Mouse (Mus musculus): Measurements from ENCODE around the gene Hebp1. TPM values are rescaled to one million over a fixed set of nuclear protein-coding genes. Genes with fewer than 3 reads are reported as not detected.

Gene Hebp1
- polyA plus RNA-seq, 1 experiment from 2014 or later: 4.1 TPM

DNA sequence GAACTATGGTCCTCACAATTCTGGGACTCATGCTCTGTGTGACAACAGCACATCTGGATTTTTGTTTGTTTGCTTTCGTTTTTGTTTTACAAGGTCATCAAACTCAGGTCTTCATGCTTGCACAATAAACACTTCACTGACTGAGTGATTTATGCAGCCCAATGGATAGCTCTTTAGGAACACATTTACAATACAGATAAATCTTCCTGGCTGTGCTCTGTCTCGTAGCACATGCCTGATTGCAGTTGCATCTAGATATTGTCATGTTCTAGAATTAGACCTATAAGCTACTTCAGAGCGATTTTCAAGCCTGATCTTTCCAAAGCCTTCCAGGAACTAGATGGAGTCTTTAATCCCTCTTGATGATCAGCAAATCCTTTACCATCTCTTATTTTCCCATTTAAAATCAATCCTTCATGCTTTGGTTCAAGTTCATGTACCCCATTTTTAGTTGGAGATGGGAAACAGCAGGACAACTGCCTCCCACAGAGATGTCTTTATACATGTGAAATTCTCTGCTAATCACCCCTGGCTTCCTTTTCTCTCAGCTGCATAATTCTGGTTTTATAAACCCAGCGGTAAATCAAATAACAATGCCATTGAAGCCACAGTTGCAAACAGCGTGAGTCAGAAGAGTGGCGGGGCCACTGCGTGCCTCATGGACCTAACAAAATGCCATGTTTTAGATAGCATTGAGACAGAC is 85.3 kb downstream of the Hebp1 start:
- no peaks in the 10 kb centered on the region for H3K36me3 ChIP-seq (ENCODE audit: control insufficient read depth, insufficient read depth, low read length)
- peaks cover 2% of the 10 kb centered on the region; the same call in 1 of the 2 replicates for H3K4me1 ChIP-seq (replicated peaks; ENCODE audit: control insufficient read depth, insufficient read depth, low read length)
- no peak overlapping the region for H3K4me2 ChIP-seq (replicated peaks; ENCODE audit: low read depth, low read length)
- H3K9me3 ChIP-seq (ENCODE audit: control insufficient read depth, low read length): no peaks in the 10 kb centered on the region
- 18% methylated on average over 7 of the region's 7 CpGs for WGBS
- H3K9ac ChIP-seq (ENCODE audit: low read depth, low read length): no peak overlapping the region
- peak; percentile 52 for DNase-seq (ENCODE audit: low spot score)
- no peak overlapping the region for H3K4me3 ChIP-seq (ENCODE audit: low read depth, low read length)
- no peaks in the 10 kb centered on the region; the same call in 1 of the 2 replicates for H3K27me3 ChIP-seq (ENCODE audit: control insufficient read depth, insufficient read depth, low read length)
- no peak overlapping the region for H3K27ac ChIP-seq (ENCODE audit: low read depth, low read length)
- ATAC-seq (ENCODE audit: low FRiP score): peak; percentile 75

DNA sequence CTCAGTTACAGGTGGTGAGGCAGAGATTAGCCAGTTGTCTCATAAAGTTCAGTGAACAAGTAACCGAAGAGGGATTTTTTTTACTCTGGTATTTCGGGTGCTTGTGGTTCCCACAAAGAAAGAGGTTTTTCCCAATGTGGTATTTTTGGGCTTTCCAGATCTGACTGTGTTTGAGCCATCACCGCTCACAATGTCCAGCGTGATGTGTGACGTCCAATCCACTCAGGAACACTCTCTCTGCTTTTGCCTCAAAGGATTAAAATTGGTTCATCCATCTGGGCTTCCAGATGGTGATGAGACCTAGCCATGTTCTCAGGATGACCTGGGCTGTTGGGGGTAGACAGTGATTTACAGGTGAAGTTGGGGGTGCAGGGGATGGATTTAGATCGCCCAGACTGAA is 90.8 kb downstream of the Hebp1 start:
- Histone ChIP-seq H3K27ac (ENCODE audit: low read depth, low read length) (no peak overlapping the region), H3K4me2 (replicated peaks; ENCODE audit: low read depth, low read length) (no peak overlapping the region), H3K4me1 (replicated peaks; ENCODE audit: control insufficient read depth, insufficient read depth, low read length) (no peaks in the 10 kb centered on the region; the same call in 1 of the 2 replicates), H3K36me3 (ENCODE audit: control insufficient read depth, insufficient read depth, low read length) (no peaks in the 10 kb centered on the region), H3K9me3 (ENCODE audit: control insufficient read depth, low read length) (no peaks in the 10 kb centered on the region), H3K27me3 (ENCODE audit: control insufficient read depth, insufficient read depth, low read length) (peaks cover 3% of the 10 kb centered on the region; the same call in 1 of the 2 replicates), H3K9ac (ENCODE audit: low read depth, low read length) (no peak overlapping the region), H3K4me3 (ENCODE audit: low read depth, low read length) (no peak overlapping the region)
- no peak for ATAC-seq (ENCODE audit: low FRiP score)
- 91% methylated on average over 6 of the region's 6 CpGs for WGBS
- no peak for DNase-seq (ENCODE audit: low spot score)

- H3K27me3 ChIP-seq (ENCODE audit: control insufficient read depth, insufficient read depth, low read length): 0 out of 2 replicates have a peak, but pooled peaks cover 3% of the 10 kb centered on the region
- 82% methylated on average over 5 of the region's 5 CpGs for WGBS
Observed at GRCm38 (mm10) chr6:135102736-135103303, 95.0 kb downstream of the Hebp1 start.

GRCm38 (mm10) chr6:135100787-135101472 is 96.9 kb downstream of the Hebp1 start:
- Histone ChIP-seq H3K9ac (ENCODE audit: low read depth, low read length) (no peak overlapping the region), H3K27ac (ENCODE audit: low read depth, low read length) (no peak overlapping the region), H3K4me1 (replicated peaks; ENCODE audit: control insufficient read depth, insufficient read depth, low read length) (no peaks in the 10 kb centered on the region), H3K4me3 (ENCODE audit: low read depth, low read length) (no peak overlapping the region), H3K36me3 (ENCODE audit: control insufficient read depth, insufficient read depth, low read length) (no peaks in the 10 kb centered on the region), H3K4me2 (replicated peaks; ENCODE audit: low read depth, low read length) (no peak overlapping the region), H3K27me3 (ENCODE audit: control insufficient read depth, insufficient read depth, low read length) (0 out of 2 replicates have a peak, but pooled peaks cover 3% of the 10 kb centered on the region), H3K9me3 (ENCODE audit: control insufficient read depth, low read length) (no peaks in the 10 kb centered on the region)
- no peak for ATAC-seq (ENCODE audit: low FRiP score)
- no peak for DNase-seq (ENCODE audit: low spot score)
- 77% methylated on average over 15 of the region's 15 CpGs for WGBS

More at GRCm38 (mm10) chr6:135102736-135103303, 95.0 kb downstream of the Hebp1 start:
- H3K4me2 ChIP-seq (replicated peaks; ENCODE audit: low read depth, low read length): no peak overlapping the region
- H3K9ac ChIP-seq (ENCODE audit: low read depth, low read length): no peak overlapping the region
- H3K4me1 ChIP-seq (replicated peaks; ENCODE audit: control insufficient read depth, insufficient read depth, low read length): no peaks in the 10 kb centered on the region
- no peaks in the 10 kb centered on the region for H3K36me3 ChIP-seq (ENCODE audit: control insufficient read depth, insufficient read depth, low read length)
- no peak for DNase-seq (ENCODE audit: low spot score)
- H3K27ac ChIP-seq (ENCODE audit: low read depth, low read length): no peak overlapping the region
- no peak for ATAC-seq (ENCODE audit: low FRiP score)
- H3K4me3 ChIP-seq (ENCODE audit: low read depth, low read length): no peak overlapping the region
- H3K9me3 ChIP-seq (ENCODE audit: control insufficient read depth, low read length): no peaks in the 10 kb centered on the region

DNA sequence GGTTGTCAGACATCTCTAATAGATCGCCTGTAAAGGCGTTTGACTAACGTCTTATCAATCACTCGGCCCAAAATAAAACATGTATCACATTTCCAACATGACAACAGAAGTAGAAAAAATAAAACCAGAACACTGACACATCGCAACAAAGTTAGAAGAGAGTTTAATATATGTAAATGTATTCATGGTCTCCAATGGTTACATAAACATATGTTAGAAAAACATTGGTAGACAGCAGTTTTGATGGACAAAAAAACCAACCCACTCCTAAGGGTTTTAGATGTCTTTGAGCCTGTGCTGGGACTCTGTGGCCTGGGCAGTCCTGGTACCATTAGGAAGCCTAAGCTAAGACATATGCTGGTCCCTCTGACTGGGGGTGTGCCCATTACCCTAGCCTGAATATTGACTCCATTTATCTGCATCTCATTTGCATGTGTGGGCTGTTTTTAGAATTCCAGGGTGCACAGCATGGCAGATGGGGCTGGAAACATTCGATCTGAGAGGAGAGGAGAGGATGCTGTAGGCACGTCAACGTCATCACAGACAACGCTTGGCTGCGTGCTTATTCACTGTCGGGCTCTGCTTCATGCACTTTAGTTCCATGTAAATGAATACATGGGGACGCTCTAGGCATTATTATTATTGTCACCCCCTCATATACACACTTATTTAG is 104.9 kb downstream of the Hebp1 start:
- Histone ChIP-seq H3K27me3 (ENCODE audit: control insufficient read depth, insufficient read depth, low read length) (no peaks in the 10 kb centered on the region), H3K4me1 (replicated peaks; ENCODE audit: control insufficient read depth, insufficient read depth, low read length) (no peaks in the 10 kb centered on the region), H3K4me3 (ENCODE audit: low read depth, low read length) (no peak overlapping the region), H3K27ac (ENCODE audit: low read depth, low read length) (no peak overlapping the region), H3K9ac (ENCODE audit: low read depth, low read length) (no peak overlapping the region), H3K9me3 (ENCODE audit: control insufficient read depth, low read length) (no peaks in the 10 kb centered on the region), H3K36me3 (ENCODE audit: control insufficient read depth, insufficient read depth, low read length) (no peaks in the 10 kb centered on the region), H3K4me2 (replicated peaks; ENCODE audit: low read depth, low read length) (no peak overlapping the region)
- WGBS: 88% methylated on average over 12 of the region's 12 CpGs
- DNase-seq (ENCODE audit: low spot score) (no peak), ATAC-seq (ENCODE audit: low FRiP score) (0 out of 2 replicates have a peak, but pooled peaks have one; percentile 39)

DNA sequence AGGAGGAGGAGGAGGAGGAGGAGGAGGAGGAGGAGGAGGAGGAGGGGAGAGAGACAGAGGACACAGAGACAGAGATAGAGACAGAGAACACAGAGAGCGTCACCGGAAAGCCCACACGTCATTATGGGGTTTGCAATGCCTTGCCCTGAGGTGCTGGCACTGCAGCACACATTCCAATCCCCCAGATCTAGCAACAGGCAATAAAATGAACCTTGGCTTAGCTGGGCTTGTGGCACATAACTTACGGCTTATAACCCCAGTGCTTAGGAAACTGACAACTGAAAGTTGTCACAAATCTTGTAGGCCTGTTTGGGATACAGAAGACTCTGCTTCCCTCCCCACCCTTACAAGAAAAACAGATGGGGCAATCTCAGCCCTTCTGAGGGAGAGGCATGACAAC is 107.2 kb downstream of the Hebp1 start:
- ATAC-seq (ENCODE audit: low FRiP score) (no peak), DNase-seq (ENCODE audit: low spot score) (no peak)
- no peak overlapping the region for H3K4me3 ChIP-seq (ENCODE audit: low read depth, low read length)
- no peaks in the 10 kb centered on the region for H3K36me3 ChIP-seq (ENCODE audit: control insufficient read depth, insufficient read depth, low read length)
- H3K9me3 ChIP-seq (ENCODE audit: control insufficient read depth, low read length): no peaks in the 10 kb centered on the region
- H3K27ac ChIP-seq (ENCODE audit: low read depth, low read length): no peak overlapping the region
- no peaks in the 10 kb centered on the region for H3K4me1 ChIP-seq (replicated peaks; ENCODE audit: control insufficient read depth, insufficient read depth, low read length)
- no peak overlapping the region for H3K4me2 ChIP-seq (replicated peaks; ENCODE audit: low read depth, low read length)
- WGBS: 61% methylated on average over 4 of the region's 4 CpGs
- no peak overlapping the region for H3K9ac ChIP-seq (ENCODE audit: low read depth, low read length)
- H3K27me3 ChIP-seq (ENCODE audit: control insufficient read depth, insufficient read depth, low read length): no peaks in the 10 kb centered on the region

DNA sequence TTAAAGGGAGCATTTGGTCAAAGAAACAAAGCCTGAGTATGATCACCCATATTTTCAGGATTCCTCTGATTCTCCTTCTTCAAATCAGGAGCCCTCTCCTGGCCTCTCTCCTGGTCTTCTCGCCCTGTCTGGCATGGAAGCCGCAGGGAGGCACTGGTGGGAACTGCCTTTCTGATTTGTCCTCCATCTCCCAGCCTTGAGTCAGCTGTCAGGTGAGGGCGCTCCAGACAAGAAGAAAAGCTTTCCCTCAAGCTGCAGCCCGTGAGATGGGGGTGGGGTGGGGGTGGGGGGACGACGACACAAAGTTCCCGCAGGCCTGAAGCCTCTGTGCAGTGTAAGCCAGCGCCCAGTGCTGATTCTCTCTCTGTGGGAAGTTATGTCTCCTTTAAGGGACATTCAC is 108.0 kb downstream of the Hebp1 start:
- Histone ChIP-seq H3K9me3 (ENCODE audit: control insufficient read depth, low read length) (no peaks in the 10 kb centered on the region), H3K36me3 (ENCODE audit: control insufficient read depth, insufficient read depth, low read length) (no peaks in the 10 kb centered on the region), H3K27me3 (ENCODE audit: control insufficient read depth, insufficient read depth, low read length) (no peaks in the 10 kb centered on the region), H3K4me3 (ENCODE audit: low read depth, low read length) (no peak overlapping the region), H3K27ac (ENCODE audit: low read depth, low read length) (no peak overlapping the region), H3K4me1 (replicated peaks; ENCODE audit: control insufficient read depth, insufficient read depth, low read length) (no peaks in the 10 kb centered on the region), H3K4me2 (replicated peaks; ENCODE audit: low read depth, low read length) (no peak overlapping the region), H3K9ac (ENCODE audit: low read depth, low read length) (no peak overlapping the region)
- 17% methylated on average over 8 of the region's 8 CpGs for WGBS
- DNase-seq (ENCODE audit: low spot score) (no peak), ATAC-seq (ENCODE audit: low FRiP score) (no peak)

DNA sequence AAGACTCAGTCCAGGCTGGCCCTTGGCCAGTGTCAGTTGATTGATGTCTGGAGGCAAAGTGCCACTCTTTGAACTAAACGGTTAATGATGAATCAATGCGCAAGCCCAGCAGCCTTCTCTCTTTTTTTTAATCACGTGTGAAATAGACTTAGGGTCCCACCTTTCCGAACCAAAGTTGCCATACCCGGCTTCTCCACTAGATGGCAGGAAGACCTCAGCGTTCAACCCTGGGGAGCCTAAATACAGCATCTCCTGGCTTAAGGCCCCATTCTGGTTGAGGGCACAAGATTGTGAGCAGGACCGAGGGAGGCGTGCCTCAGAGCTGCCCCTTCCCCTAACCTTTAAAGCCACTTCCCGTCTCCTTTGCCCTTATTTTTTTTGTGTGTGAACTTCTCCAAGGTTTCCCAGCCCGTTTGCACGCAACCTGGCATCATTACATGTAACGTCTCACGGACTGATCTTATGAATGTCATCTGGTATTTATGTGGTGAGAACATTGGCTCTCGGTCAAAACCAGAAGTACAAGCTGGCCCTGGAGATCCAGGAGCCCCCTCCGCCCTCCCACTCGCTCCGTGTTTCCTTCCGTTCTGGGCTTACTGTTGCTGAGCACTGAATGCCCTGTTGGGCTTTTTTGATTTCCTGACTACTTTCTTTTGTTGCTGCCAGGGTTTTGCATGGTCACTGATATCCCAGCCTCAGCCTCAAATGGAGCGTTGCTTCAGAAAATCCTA is 109.9 kb downstream of the Hebp1 start:
- Histone ChIP-seq H3K4me3 (ENCODE audit: low read depth, low read length) (no peak overlapping the region), H3K9ac (ENCODE audit: low read depth, low read length) (no peak overlapping the region), H3K36me3 (ENCODE audit: control insufficient read depth, insufficient read depth, low read length) (no peaks in the 10 kb centered on the region), H3K4me2 (replicated peaks; ENCODE audit: low read depth, low read length) (no peak overlapping the region), H3K27me3 (ENCODE audit: control insufficient read depth, insufficient read depth, low read length) (no peaks in the 10 kb centered on the region), H3K4me1 (replicated peaks; ENCODE audit: control insufficient read depth, insufficient read depth, low read length) (no peaks in the 10 kb centered on the region), H3K27ac (ENCODE audit: low read depth, low read length) (no peak overlapping the region), H3K9me3 (ENCODE audit: control insufficient read depth, low read length) (no peaks in the 10 kb centered on the region)
- DNase-seq (ENCODE audit: low spot score): peak; percentile 96
- 35% methylated on average over 19 of the region's 19 CpGs for WGBS
- peak; percentile 69 for ATAC-seq (ENCODE audit: low FRiP score)
